Mouse (Mus musculus): ENCODE measurements around the gene Crip1. TPM values are rescaled to one million over a fixed set of nuclear protein-coding genes. Genes with fewer than 3 reads are reported as not detected.

The Crip1 gene
- polyA plus RNA-seq, 1 experiment from 2014 or later = 148 TPM

- Histone ChIP-seq H3K4me2 (no peak overlapping the region), H3K4me1 (replicated peaks; ENCODE audit: control insufficient read depth, insufficient read depth, low read length) (peaks cover 56% of the 10 kb centered on the region), H3K27ac (ENCODE audit: low read depth, low read length) (no peak overlapping the region), H3K27me3 (replicated peaks; ENCODE audit: control insufficient read depth, insufficient read depth, low read length) (no peaks in the 10 kb centered on the region), H3K36me3 (ENCODE audit: control insufficient read depth, insufficient read depth, low read length) (peaks cover 18% of the 10 kb centered on the region), H3K9ac (ENCODE audit: low read depth, low read length) (no peak overlapping the region), H3K9me3 (ENCODE audit: control insufficient read depth, low read length) (no peaks in the 10 kb centered on the region; the same call in 1 of the 2 replicates), H3K4me3 (ENCODE audit: low read depth, low read length) (no peak overlapping the region)
- 60% methylated on average over 6 of the region's 6 CpGs for WGBS
- ATAC-seq (replicated peaks; ENCODE audit: low FRiP score) (peak; percentile 27; the same call in 1 of the 2 replicates), DNase-seq (ENCODE audit: low spot score) (no peak)
Measured at GRCm38 (mm10) chr12:113102461-113102860, 43.7 kb upstream of the Crip1 start.

DNA sequence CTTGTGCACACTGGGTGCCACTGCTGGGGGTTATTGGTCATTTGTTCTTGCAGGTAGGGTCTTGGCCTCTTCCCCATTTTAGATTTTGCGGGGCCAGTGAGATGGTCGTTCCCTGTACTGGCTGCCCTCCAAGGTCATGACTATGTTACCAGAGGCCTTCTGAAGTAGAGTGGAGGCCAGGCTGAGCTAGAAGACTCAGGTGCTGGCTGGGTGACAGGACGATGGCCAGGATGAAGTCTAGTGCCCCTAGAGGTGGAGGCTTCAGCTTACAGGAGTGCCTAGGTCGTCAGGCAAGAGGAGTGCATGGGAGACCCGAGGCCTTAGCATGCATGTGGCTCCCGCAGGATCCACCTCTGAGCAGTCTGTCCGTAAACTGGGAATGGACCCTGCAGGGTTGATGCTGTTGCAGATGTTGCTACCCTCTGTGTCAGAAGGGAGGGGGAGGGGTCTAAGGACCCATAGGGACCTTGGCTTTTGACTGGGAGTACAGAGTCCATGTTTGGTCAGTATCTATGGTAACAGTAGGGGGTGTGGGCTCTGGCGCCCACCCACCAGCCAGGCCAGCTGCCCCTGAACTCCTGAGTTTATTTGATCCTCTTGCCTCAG is 42.2 kb upstream of the Crip1 start:
- DNase-seq (ENCODE audit: low spot score) (no peak), ATAC-seq (replicated peaks; ENCODE audit: low FRiP score) (no peak)
- no peak overlapping the region for H3K27ac ChIP-seq (ENCODE audit: low read depth, low read length)

DNA sequence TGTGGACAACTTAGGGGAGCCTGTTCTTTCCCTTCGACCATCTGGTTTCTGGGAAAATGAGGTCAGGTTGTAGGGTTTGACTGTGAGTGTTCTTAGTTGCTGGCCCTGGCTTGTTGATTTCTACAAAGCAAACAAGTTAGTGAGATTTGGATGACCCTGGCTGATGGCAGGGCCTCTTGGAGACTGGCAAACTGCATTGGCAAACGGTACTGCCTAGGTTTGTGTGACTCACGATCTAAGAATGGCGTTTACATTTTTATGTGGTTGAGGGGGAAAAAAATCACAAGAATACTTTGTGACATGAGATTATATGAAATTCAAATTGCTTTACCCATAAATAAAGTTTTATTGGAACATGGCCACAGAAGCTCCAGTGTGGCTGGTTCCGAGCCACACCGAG is 39.7 kb upstream of the Crip1 start:
- no peaks in the 10 kb centered on the region; the same call in 1 of the 2 replicates for H3K9me3 ChIP-seq (ENCODE audit: control insufficient read depth, low read length)
- H3K4me3 ChIP-seq (ENCODE audit: low read depth, low read length) = no peak overlapping the region
- 85% methylated on average over 6 of the region's 6 CpGs for WGBS
- peak overlapping the region; percentile 58 for H3K4me2 ChIP-seq
- peaks cover 11% of the 10 kb centered on the region; the same call in 1 of the 2 replicates for H3K36me3 ChIP-seq (ENCODE audit: control insufficient read depth, insufficient read depth, low read length)
- H3K4me1 ChIP-seq (replicated peaks; ENCODE audit: control insufficient read depth, insufficient read depth, low read length) = peaks cover 57% of the 10 kb centered on the region
- ATAC-seq (replicated peaks; ENCODE audit: low FRiP score) (no peak), DNase-seq (ENCODE audit: low spot score) (no peak)
- no peaks in the 10 kb centered on the region for H3K27me3 ChIP-seq (replicated peaks; ENCODE audit: control insufficient read depth, insufficient read depth, low read length)
- peak overlapping the region; percentile 91 for H3K27ac ChIP-seq (ENCODE audit: low read depth, low read length)
- no peak overlapping the region for H3K9ac ChIP-seq (ENCODE audit: low read depth, low read length)

More for the DNA sequence above, 42.2 kb upstream of the Crip1 start:
- Histone ChIP-seq H3K36me3 (ENCODE audit: control insufficient read depth, insufficient read depth, low read length) (peaks cover 18% of the 10 kb centered on the region), H3K4me2 (no peak overlapping the region), H3K9ac (ENCODE audit: low read depth, low read length) (no peak overlapping the region), H3K9me3 (ENCODE audit: control insufficient read depth, low read length) (no peaks in the 10 kb centered on the region; the same call in 1 of the 2 replicates), H3K4me3 (ENCODE audit: low read depth, low read length) (no peak overlapping the region), H3K4me1 (replicated peaks; ENCODE audit: control insufficient read depth, insufficient read depth, low read length) (peaks cover 67% of the 10 kb centered on the region), H3K27me3 (replicated peaks; ENCODE audit: control insufficient read depth, insufficient read depth, low read length) (no peaks in the 10 kb centered on the region)
- 74% methylated on average over 8 of the region's 8 CpGs for WGBS

GRCm38 (mm10) chr12:113107431-113108124 is 38.5 kb upstream of the Crip1 start:
- no peak for DNase-seq (ENCODE audit: low spot score)
- Histone ChIP-seq H3K27ac (ENCODE audit: low read depth, low read length) (peak overlapping the region; percentile 91), H3K4me3 (ENCODE audit: low read depth, low read length) (no peak overlapping the region), H3K36me3 (ENCODE audit: control insufficient read depth, insufficient read depth, low read length) (peaks cover 11% of the 10 kb centered on the region; the same call in 1 of the 2 replicates), H3K27me3 (replicated peaks; ENCODE audit: control insufficient read depth, insufficient read depth, low read length) (no peaks in the 10 kb centered on the region), H3K4me1 (replicated peaks; ENCODE audit: control insufficient read depth, insufficient read depth, low read length) (peaks cover 54% of the 10 kb centered on the region), H3K9ac (ENCODE audit: low read depth, low read length) (peak overlapping the region; percentile 57), H3K9me3 (ENCODE audit: control insufficient read depth, low read length) (no peaks in the 10 kb centered on the region; the same call in 1 of the 2 replicates), H3K4me2 (peak overlapping the region; percentile 58)
- peak; percentile 93 for ATAC-seq (replicated peaks; ENCODE audit: low FRiP score)
- 55% methylated on average over 4 of the region's 4 CpGs for WGBS

DNA sequence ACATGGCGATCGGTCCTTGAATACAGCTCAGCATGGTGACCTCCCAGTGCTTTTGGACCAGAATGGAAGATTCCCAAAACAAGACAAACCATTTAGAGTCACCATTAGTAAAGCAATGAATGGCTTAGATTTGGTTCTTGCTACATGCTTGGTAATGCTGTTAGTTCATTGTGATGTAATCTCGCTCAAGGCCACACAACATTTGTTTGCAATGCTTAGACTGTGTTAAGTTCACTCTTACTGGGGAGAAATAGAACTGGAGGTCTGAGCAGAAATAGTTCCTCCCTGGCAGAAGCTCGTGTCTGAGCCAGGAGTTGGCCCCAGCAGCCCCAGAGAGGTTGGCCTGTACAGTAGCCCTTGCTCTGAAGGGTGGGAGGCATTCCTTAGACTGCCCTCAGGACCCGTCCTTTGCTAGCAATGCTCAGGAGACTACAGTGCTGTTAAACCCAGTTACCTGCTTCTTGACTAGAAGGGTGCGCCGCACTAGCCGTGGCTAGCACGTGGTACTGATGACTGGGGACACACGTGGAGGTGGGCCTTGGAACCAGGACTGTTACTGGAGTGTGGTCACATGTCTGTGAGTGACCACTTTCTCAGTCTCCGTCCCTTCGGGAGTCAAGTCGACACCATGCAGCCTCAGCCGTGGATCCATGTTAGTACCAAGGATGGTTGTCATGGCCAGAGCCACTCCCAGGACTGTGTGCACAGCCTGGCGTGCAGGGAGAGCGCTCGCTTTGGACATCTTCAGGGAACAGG is 37.4 kb upstream of the Crip1 start:
- Histone ChIP-seq H3K27ac (ENCODE audit: low read depth, low read length) (peak overlapping the region; percentile 53), H3K9ac (ENCODE audit: low read depth, low read length) (no peak overlapping the region; the same call in 1 of the 2 replicates), H3K9me3 (ENCODE audit: control insufficient read depth, low read length) (no peaks in the 10 kb centered on the region; the same call in 1 of the 2 replicates), H3K4me1 (replicated peaks; ENCODE audit: control insufficient read depth, insufficient read depth, low read length) (peaks cover 42% of the 10 kb centered on the region), H3K4me2 (no peak overlapping the region), H3K27me3 (replicated peaks; ENCODE audit: control insufficient read depth, insufficient read depth, low read length) (no peaks in the 10 kb centered on the region), H3K4me3 (ENCODE audit: low read depth, low read length) (no peak overlapping the region), H3K36me3 (ENCODE audit: control insufficient read depth, insufficient read depth, low read length) (peaks cover 20% of the 10 kb centered on the region; the same call in 1 of the 2 replicates)
- DNase-seq (ENCODE audit: low spot score) = no peak
- no peak for ATAC-seq (replicated peaks; ENCODE audit: low FRiP score)
- WGBS = 86% methylated on average over 17 of the region's 17 CpGs

- Histone ChIP-seq H3K9ac (ENCODE audit: low read depth, low read length) (no peak overlapping the region), H3K27ac (ENCODE audit: low read depth, low read length) (no peak overlapping the region), H3K4me1 (replicated peaks; ENCODE audit: control insufficient read depth, insufficient read depth, low read length) (peaks cover 36% of the 10 kb centered on the region), H3K9me3 (ENCODE audit: control insufficient read depth, low read length) (no peaks in the 10 kb centered on the region; the same call in 1 of the 2 replicates), H3K27me3 (replicated peaks; ENCODE audit: control insufficient read depth, insufficient read depth, low read length) (no peaks in the 10 kb centered on the region), H3K4me3 (ENCODE audit: low read depth, low read length) (no peak overlapping the region), H3K4me2 (no peak overlapping the region), H3K36me3 (ENCODE audit: control insufficient read depth, insufficient read depth, low read length) (peaks cover 29% of the 10 kb centered on the region)
- DNase-seq (ENCODE audit: low spot score) (no peak), ATAC-seq (replicated peaks; ENCODE audit: low FRiP score) (no peak)
- 86% methylated on average over 10 of the region's 10 CpGs for WGBS
Measured at GRCm38 (mm10) chr12:113109801-113110200, 36.3 kb upstream of the Crip1 start.

DNA sequence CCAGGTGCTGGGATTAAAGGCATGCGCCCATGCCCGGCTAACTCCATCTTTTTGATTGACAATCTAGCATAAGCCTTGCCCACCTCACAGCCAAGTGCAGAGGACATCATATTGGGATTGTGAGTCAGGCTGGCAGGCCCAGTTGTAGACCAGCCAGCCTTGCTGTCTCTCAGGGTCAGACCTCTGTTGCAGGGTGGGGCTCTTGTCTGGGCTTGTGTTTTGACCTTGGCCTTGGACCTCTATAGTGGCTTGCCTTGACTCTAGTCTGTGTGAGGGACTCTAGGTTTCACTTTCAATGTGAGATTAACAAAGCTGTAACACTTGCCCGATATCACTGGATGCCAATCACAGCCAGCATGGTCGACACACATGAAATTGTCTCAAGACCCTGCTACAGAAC is 32.0 kb upstream of the Crip1 start:
- Histone ChIP-seq H3K4me2 (no peak overlapping the region), H3K4me3 (ENCODE audit: low read depth, low read length) (no peak overlapping the region), H3K4me1 (replicated peaks; ENCODE audit: control insufficient read depth, insufficient read depth, low read length) (peaks cover 5% of the 10 kb centered on the region; the same call in 1 of the 2 replicates), H3K36me3 (ENCODE audit: control insufficient read depth, insufficient read depth, low read length) (peaks cover 48% of the 10 kb centered on the region), H3K9me3 (ENCODE audit: control insufficient read depth, low read length) (no peaks in the 10 kb centered on the region), H3K9ac (ENCODE audit: low read depth, low read length) (no peak overlapping the region), H3K27ac (ENCODE audit: low read depth, low read length) (no peak overlapping the region), H3K27me3 (replicated peaks; ENCODE audit: control insufficient read depth, insufficient read depth, low read length) (no peaks in the 10 kb centered on the region)
- ATAC-seq (replicated peaks; ENCODE audit: low FRiP score) (no peak), DNase-seq (ENCODE audit: low spot score) (no peak)
- WGBS = 85% methylated on average over 4 of the region's 4 CpGs

DNA sequence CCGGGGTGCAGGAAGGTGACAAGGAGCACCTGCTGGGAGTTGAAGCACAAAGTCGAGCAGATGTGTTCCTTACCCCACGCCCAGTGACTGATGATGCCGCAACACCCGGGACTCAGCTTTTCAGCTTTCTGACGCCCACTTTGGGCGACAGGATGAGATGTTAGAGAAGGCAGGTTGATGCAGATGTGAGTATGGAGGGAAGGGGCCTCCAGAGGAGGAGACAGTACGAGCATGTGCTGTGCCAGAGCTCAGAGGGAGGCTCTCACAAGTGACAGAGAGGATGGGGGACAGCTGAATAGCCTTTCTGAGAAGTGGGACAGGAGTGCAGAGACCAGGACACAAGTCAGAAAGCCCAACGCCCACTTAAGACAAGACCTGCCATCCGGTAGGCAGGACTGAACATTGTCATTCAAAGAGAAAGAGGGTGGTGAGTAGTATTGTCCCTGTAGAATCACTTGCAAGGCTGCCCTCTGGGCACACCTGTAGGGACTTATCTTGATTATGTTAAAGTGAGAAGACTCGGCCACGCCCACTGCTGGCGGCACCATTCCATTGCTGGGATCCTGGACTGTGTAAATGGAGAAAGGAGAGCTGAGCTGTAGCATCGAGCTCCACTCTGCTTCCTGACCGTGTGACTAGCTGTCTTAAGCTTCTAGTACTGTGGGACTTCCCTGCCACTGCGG is 31.1 kb upstream of the Crip1 start:
- H3K4me3 ChIP-seq (ENCODE audit: low read depth, low read length) = no peak overlapping the region
- peaks cover 51% of the 10 kb centered on the region for H3K36me3 ChIP-seq (ENCODE audit: control insufficient read depth, insufficient read depth, low read length)
- peaks cover 3% of the 10 kb centered on the region; the same call in 1 of the 2 replicates for H3K4me1 ChIP-seq (replicated peaks; ENCODE audit: control insufficient read depth, insufficient read depth, low read length)
- no peaks in the 10 kb centered on the region for H3K9me3 ChIP-seq (ENCODE audit: control insufficient read depth, low read length)
- no peak overlapping the region for H3K9ac ChIP-seq (ENCODE audit: low read depth, low read length)
- DNase-seq (ENCODE audit: low spot score) = no peak
- 84% methylated on average over 16 of the region's 16 CpGs for WGBS
- ATAC-seq (replicated peaks; ENCODE audit: low FRiP score) = no peak
- no peak overlapping the region for H3K4me2 ChIP-seq
- no peaks in the 10 kb centered on the region for H3K27me3 ChIP-seq (replicated peaks; ENCODE audit: control insufficient read depth, insufficient read depth, low read length)
- no peak overlapping the region for H3K27ac ChIP-seq (ENCODE audit: low read depth, low read length)

All from liver, embryonic 11.5 days (tissue).